Mouse (Mus musculus) embryonic facial prominence, embryonic 11.5 days (tissue): ENCODE data around the gene Ovol3. TPM values are rescaled to one million over a fixed set of nuclear protein-coding genes. Genes with fewer than 3 reads are reported as not detected.

Experiments used
- ATAC-seq: fragments of 200-750 bp; cut with Nextera tagmentation; replicated peaks from 2 replicates; pipeline ENCODE4 v1.8.0; 2017; ENCODE audit warnings: low read depth; ENCODE audit not compliant: insufficient number of reproducible peaks, low FRiP score, low TSS enrichment
- DNase-seq: peaks from one replicate; pipeline ENCODE4 v3.0.0-alpha.2; 2015; ENCODE audit warnings: low spot score
- H3K27ac ChIP-seq: fragments of 300-500 bp; sonication (generic); replicated peaks from 2 replicates; pipeline ENCODE4 v1.5.1; 2014; ENCODE audit warnings: mild to moderate bottlenecking, low read depth, low read length, control low read depth
- H3K27me3 ChIP-seq: fragments of 300-500 bp; sonication (generic); 2 replicates; pipeline ENCODE4 v1.6.1; 2014; ENCODE audit warnings: mild to moderate bottlenecking, low read length, moderate library complexity, mixed read lengths; ENCODE audit not compliant: control insufficient read depth, insufficient read depth
- H3K36me3 ChIP-seq: fragments of 300-500 bp; sonication (generic); replicated peaks from 2 replicates; pipeline ENCODE4 v1.6.1; 2014; ENCODE audit warnings: low read depth, mild to moderate bottlenecking, low read length, moderate library complexity, mixed read lengths; ENCODE audit not compliant: control insufficient read depth, insufficient read depth
- H3K4me1 ChIP-seq: fragments of 300-500 bp; sonication (generic); 2 replicates; pipeline ENCODE4 v1.6.1; 2014; ENCODE audit warnings: low read length, mixed read lengths; ENCODE audit not compliant: control insufficient read depth, insufficient read depth
- H3K4me2 ChIP-seq: fragments of 300-500 bp; sonication (generic); 2 replicates; pipeline ENCODE4 v1.6.1; 2014; ENCODE audit warnings: low read depth, mild to moderate bottlenecking, control low read depth, low read length, moderate library complexity
- H3K4me3 ChIP-seq: fragments of 300-500 bp; sonication (generic); 2 replicates; pipeline ENCODE4 v1.5.1; 2014; ENCODE audit warnings: low read depth, low read length, control low read depth
- H3K9ac ChIP-seq: fragments of 300-500 bp; sonication (generic); replicated peaks from 2 replicates; pipeline ENCODE4 v1.6.1; 2014; ENCODE audit warnings: mild to moderate bottlenecking, control low read depth, low read length
- H3K9me3 ChIP-seq: fragments of 300-500 bp; sonication (generic); replicated peaks from 2 replicates; pipeline ENCODE4 v1.6.1; 2016; ENCODE audit warnings: mild to moderate bottlenecking, low read length, inconsistent platforms, mixed read lengths; ENCODE audit not compliant: control insufficient read depth
- WGBS: fragments of 180-500 bp; shearing (Covaris S2); extraction: QIAGEN DNeasy Blood & Tissue Kit; methylation state at CpG from one replicate; pipeline ENCODE4 v1.1.7; 2014; 5-methylcytosine and 5-hydroxymethylcytosine counted together
- polyA plus RNA-seq: library from polyadenylated mRNA; unstranded; fragments of >200 nt; fragmentation: Nextera tagmentation; extraction: Ambion mirVana; gene quantifications from 2 replicates; pipeline ENCODE4 v1.2.1, GENCODE M21; 2014

Gene Ovol3
- polyA plus RNA-seq, 1 experiment from 2014 or later, result not detected

GRCm38 (mm10) chr7:30234276-30234858, 1.2 kb downstream of the Ovol3 start:
- H3K36me3 ChIP-seq, result no peaks in the 10 kb centered on the region
- H3K4me3 ChIP-seq, result no peak overlapping the region
- H3K27me3 ChIP-seq, result no peaks in the 10 kb centered on the region

GRCm38 (mm10) chr7:30233387-30233786, 2.1 kb downstream of the Ovol3 start:
- 87% methylated on average over 20 of the region's 20 CpGs for WGBS
- Histone ChIP-seq H3K27me3 (no peaks in the 10 kb centered on the region), H3K4me2 (no peak overlapping the region), H3K27ac (no peak overlapping the region), H3K4me1 (no peaks in the 10 kb centered on the region; the same call in 1 of the 2 replicates), H3K9ac (no peak overlapping the region), H3K4me3 (peak overlapping the region; percentile 76; the same call in 1 of the 2 replicates), H3K36me3 (no peaks in the 10 kb centered on the region), H3K9me3 (no peaks in the 10 kb centered on the region)
- ATAC-seq, result no peak
- no peak for DNase-seq

More at GRCm38 (mm10) chr7:30234276-30234858, 1.2 kb downstream of the Ovol3 start:
- DNase-seq, result no peak
- Histone ChIP-seq H3K9me3 (no peaks in the 10 kb centered on the region), H3K27ac (no peak overlapping the region), H3K4me1 (no peaks in the 10 kb centered on the region; the same call in 1 of the 2 replicates), H3K9ac (no peak overlapping the region), H3K4me2 (no peak overlapping the region)
- ATAC-seq, result no peak
- 91% methylated on average over 15 of the region's 15 CpGs for WGBS

- no peaks in the 10 kb centered on the region for H3K27me3 ChIP-seq
- H3K36me3 ChIP-seq, result no peaks in the 10 kb centered on the region
- peak overlapping the region; percentile 52; the same call in 1 of the 2 replicates for H3K27ac ChIP-seq
- H3K4me2 ChIP-seq, result peak overlapping the region; percentile 63
- peak overlapping the region; percentile 81 for H3K9ac ChIP-seq
- DNase-seq, result peak; percentile 78
- ATAC-seq, result peak; percentile 19; the same call in 1 of the 2 replicates
- no peaks in the 10 kb centered on the region; the same call in 1 of the 2 replicates for H3K4me1 ChIP-seq
- peak overlapping the region; percentile 76 for H3K4me3 ChIP-seq
- 2% methylated on average over 24 of the region's 24 CpGs for WGBS
- H3K9me3 ChIP-seq, result no peaks in the 10 kb centered on the region
These were observed 2.8 kb downstream of the Ovol3 start for GRCm38 (mm10) chr7:30232631-30233148.

GRCm38 (mm10) chr7:30231669-30232454, 3.7 kb downstream of the Ovol3 start, which contains the start of the genes Polr2i and Tbcb:
Gene Polr2i (plus strand): TSS chr7:30231948.
Gene Tbcb (minus strand): TSS chr7:30232272.
- Histone ChIP-seq H3K36me3 (no peaks in the 10 kb centered on the region; the same call in 1 of the 2 replicates), H3K4me3 (peak within 1 kb of the TSS; percentile 76), H3K27me3 (no peaks in the 10 kb centered on the region), H3K4me1 (no peaks in the 10 kb centered on the region; the same call in 1 of the 2 replicates), H3K4me2 (peak within 1 kb of the TSS; percentile 70), H3K9me3 (no peaks in the 10 kb centered on the region), H3K27ac (peak within 1 kb of the TSS; percentile 93), H3K9ac (peak within 1 kb of the TSS; percentile 81)
- ATAC-seq, result peak; percentile 92
- WGBS, result under 1% methylated on average over 67 of the region's 67 CpGs
- DNase-seq, result peak; percentile 97

GRCm38 (mm10) chr7:30231328-30231668, 4.2 kb downstream of the Ovol3 start:
- no peaks in the 10 kb centered on the region; the same call in 1 of the 2 replicates for H3K4me1 ChIP-seq
- DNase-seq (no peak), ATAC-seq (no peak; the same call in none of the 2 replicates)
- no peaks in the 10 kb centered on the region for H3K9me3 ChIP-seq
- H3K4me2 ChIP-seq, result peak overlapping the region; percentile 70
- peak overlapping the region; percentile 17; the same call in 1 of the 2 replicates for H3K27ac ChIP-seq
- H3K9ac ChIP-seq, result peak overlapping the region; percentile 37
- H3K4me3 ChIP-seq, result peak overlapping the region; percentile 76
- H3K27me3 ChIP-seq, result no peaks in the 10 kb centered on the region
- peaks cover 2% of the 10 kb centered on the region for H3K36me3 ChIP-seq
- 0% methylated on average over 16 of the region's 16 CpGs for WGBS

GRCm38 (mm10) chr7:30224206-30224605, 11.3 kb downstream of the Ovol3 start:
- H3K4me2 ChIP-seq, result no peak overlapping the region
- ATAC-seq, result no peak
- H3K36me3 ChIP-seq, result peaks cover 10% of the 10 kb centered on the region
- H3K4me3 ChIP-seq, result no peak overlapping the region
- no peak overlapping the region for H3K27ac ChIP-seq
- H3K9me3 ChIP-seq, result no peaks in the 10 kb centered on the region
- 91% methylated on average over 12 of the region's 12 CpGs for WGBS
- H3K9ac ChIP-seq, result no peak overlapping the region
- H3K27me3 ChIP-seq, result no peaks in the 10 kb centered on the region
- no peak for DNase-seq
- no peaks in the 10 kb centered on the region for H3K4me1 ChIP-seq

GRCm38 (mm10) chr7:30222205-30222604, 13.3 kb downstream of the Ovol3 start:
- H3K4me1 ChIP-seq, result 0 out of 2 replicates have a peak, but pooled peaks cover 2% of the 10 kb centered on the region
- 89% methylated on average over 5 of the region's 5 CpGs for WGBS
- ATAC-seq, result no peak
- H3K36me3 ChIP-seq, result peaks cover 10% of the 10 kb centered on the region
- H3K4me3 ChIP-seq, result no peak overlapping the region
- H3K27me3 ChIP-seq, result no peaks in the 10 kb centered on the region
- H3K27ac ChIP-seq, result no peak overlapping the region
- no peak overlapping the region for H3K9ac ChIP-seq
- no peak overlapping the region for H3K4me2 ChIP-seq
- H3K9me3 ChIP-seq, result no peaks in the 10 kb centered on the region
- no peak for DNase-seq
